ENCODE assay signal across 26 mouse cellular contexts in the genomic region with DNA sequence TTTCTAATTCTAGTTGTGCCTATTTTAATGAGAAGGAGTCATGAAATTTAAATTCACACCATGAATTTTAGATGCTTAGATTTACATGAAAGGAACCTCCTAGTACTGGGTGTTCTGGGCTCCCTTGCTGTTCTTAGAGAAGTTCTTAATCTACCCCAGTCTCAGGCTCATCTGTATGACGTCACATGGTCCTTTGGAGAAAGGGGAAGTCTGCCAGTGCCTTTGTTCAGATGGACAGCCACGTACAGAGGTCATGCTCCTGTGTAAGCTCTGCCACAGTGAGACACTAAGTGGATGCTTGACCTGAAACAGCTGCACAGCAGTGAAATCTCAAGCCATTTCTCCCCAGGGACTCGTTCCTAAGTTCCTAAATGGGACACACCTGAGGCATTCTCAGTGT. TPM values are rescaled to one million over a fixed set of nuclear protein-coding genes. Genes with fewer than 3 reads are reported as not detected.
DNase-seq lines count a peak whose midpoint lies in the region; ATAC-seq lines count a peak whose summit lies in the region.
"Had no signal": no experiment of that assay in that cellular context is flagged by ENCODE, and none has a peak within 500 bp of the region (broad histone marks: within the 10 kb centered on the region; RNA-seq: fewer than 3 reads in every experiment).

No protein-coding gene starts in this region.

- ATAC-seq in granulocyte monocyte progenitor cell, adult 5-6 weeks (replicated peaks; ENCODE audit: poor library complexity, severe bottlenecking) = peak; percentile 93
- no peak for ATAC-seq in kidney, embryonic 15.5 days (replicated peaks; ENCODE audit: low FRiP score)
- ATAC-seq: intestine, embryonic 16.5 days had no signal

- WGBS in kidney, embryonic 15.5 days = 71% methylated on average over 3 of the region's 3 CpGs

- H3K4me2 ChIP-seq in kidney, embryonic 15.5 days = no peak overlapping the region
- H3K4me2 ChIP-seq: forebrain, embryonic 12.5 days; heart, embryonic 13.5 days; hindbrain, embryonic 15.5 days; liver, embryonic 11.5 days had no signal

- H3K9ac ChIP-seq in kidney, embryonic 15.5 days = no peak overlapping the region
- H3K9ac ChIP-seq: forebrain, embryonic 12.5 days; heart, embryonic 13.5 days; hindbrain, embryonic 15.5 days had no signal

- H3K27me3 ChIP-seq in kidney, embryonic 15.5 days = no peaks in the 10 kb centered on the region
- H3K27me3 ChIP-seq: forebrain, embryonic 12.5 days; heart, embryonic 13.5 days; hindbrain, embryonic 15.5 days had no signal

- H3K9me3 ChIP-seq in kidney, embryonic 15.5 days (replicated peaks) = no peaks in the 10 kb centered on the region
- H3K9me3 ChIP-seq: forebrain, embryonic 12.5 days; heart, embryonic 13.5 days; hindbrain, embryonic 15.5 days; limb, embryonic 10.5 days had no signal

- no peak overlapping the region for H3K27ac ChIP-seq in kidney, embryonic 15.5 days
- H3K27ac ChIP-seq: forebrain, embryonic 12.5 days; gastrocnemius, adult 2 months; heart, embryonic 13.5 days; hindbrain, embryonic 15.5 days; limb, embryonic 10.5 days had no signal

- peaks cover 87% of the 10 kb centered on the region for H3K36me3 ChIP-seq in kidney, embryonic 15.5 days

- H3K4me3 ChIP-seq in kidney, embryonic 15.5 days (replicated peaks) = no peak overlapping the region
- H3K4me3 ChIP-seq: forebrain, embryonic 12.5 days; gastrocnemius, adult 2 months; heart, embryonic 13.5 days; hindbrain, embryonic 15.5 days; limb, embryonic 10.5 days had no signal

- no peaks in the 10 kb centered on the region for H3K4me1 ChIP-seq in kidney, embryonic 15.5 days
- H3K4me1 ChIP-seq: forebrain, embryonic 12.5 days; hindbrain, embryonic 15.5 days; limb, embryonic 10.5 days had no signal

- DNase-seq in embryo, embryonic 10.5 days (ENCODE audit: low spot score) = peak; percentile 7
- no peak for DNase-seq in embryo, embryonic 9.5 days (ENCODE audit: extremely low spot score)
- peak; percentile 26 for DNase-seq in lung, postnatal 25 days (ENCODE audit: low spot score)
- no peak for DNase-seq in lung, postnatal 14 days
- no peak for DNase-seq in spleen, postnatal 10 days (ENCODE audit: low spot score in 2 of 2)
- no peak for DNase-seq in left cerebral cortex, adult 8-10 months (ENCODE audit: low spot score in 2 of 2)
- DNase-seq: adrenal gland, adult 8-10 months; cerebellum, postnatal 10 days; gastrocnemius, adult 2 months; lung, adult 2 months; retina, postnatal 1 day; thymus, postnatal 25 days had no signal

RNA-seq across cellular contexts. Expression of gene Gm21958, which starts 4.8 kb away (rescaled TPM):
- not detected in 2 replicates for total RNA-seq in granulocyte monocyte progenitor cell, adult 5-6 weeks (2014; fragmentation: Nextera tagmentation)
- total RNA-seq in granulocyte monocyte progenitor cell, adult 5-6 weeks (2017) = not detected in 2 replicates
- polyA plus RNA-seq in kidney, embryonic 15.5 days (2015; fragmentation: Nextera tagmentation; extraction: Ambion mirVana) = 1.5 TPM in 1 of 2 replicates, not detected in the other
- total RNA-seq in left cerebral cortex, adult 8-10 months (2022) = not detected
- total RNA-seq: adrenal gland, adult 8-10 months; gastrocnemius, adult 2 months; heart, adult 18-20 months; heart, postnatal 25 days; midbrain, postnatal 0 days had no signal
- polyA plus RNA-seq: brain, embryonic 14.5 days; intestine, embryonic 16.5 days; large intestine, adult 2 months; liver, embryonic 11.5 days; lung, adult 2 months; midbrain, postnatal 0 days; testis, adult 2 months had no signal

RNA-seq across cellular contexts. Expression of gene Exosc8, which starts 16.2 kb away (rescaled TPM):
- total RNA-seq in granulocyte monocyte progenitor cell, adult 5-6 weeks (2014; fragmentation: Nextera tagmentation) = 145 and 200 TPM in 2 replicates
- 243 and 250 TPM in 2 replicates for total RNA-seq in granulocyte monocyte progenitor cell, adult 5-6 weeks (2017)
- polyA plus RNA-seq in kidney, embryonic 15.5 days (2015; fragmentation: Nextera tagmentation; extraction: Ambion mirVana) = 142 and 144 TPM in 2 replicates
- 10 to 100 TPM; 31.9 to 36.9 (median 34.7) TPM for total RNA-seq in left cerebral cortex, adult 8-10 months (2022)

RNA-seq across cellular contexts. Expression of gene Alg5, which starts 16.4 kb away (rescaled TPM):
- 40.5 and 46.2 TPM in 2 replicates for total RNA-seq in granulocyte monocyte progenitor cell, adult 5-6 weeks (2014; fragmentation: Nextera tagmentation)
- 47.9 and 49.5 TPM in 2 replicates for total RNA-seq in granulocyte monocyte progenitor cell, adult 5-6 weeks (2017)
- 59.6 and 59.7 TPM in 2 replicates for polyA plus RNA-seq in kidney, embryonic 15.5 days (2015; fragmentation: Nextera tagmentation; extraction: Ambion mirVana)
- 10 to 100 TPM; 13.7 to 23.2 (median 20.4) TPM for total RNA-seq in left cerebral cortex, adult 8-10 months (2022)

RNA-seq across cellular contexts. Expression of gene Supt20, which starts 26.3 kb away (rescaled TPM):
- 95.9 and 96.3 TPM in 2 replicates for total RNA-seq in granulocyte monocyte progenitor cell, adult 5-6 weeks (2014; fragmentation: Nextera tagmentation)
- total RNA-seq in granulocyte monocyte progenitor cell, adult 5-6 weeks (2017) = 52.4 and 56.0 TPM in 2 replicates
- 109 and 115 TPM in 2 replicates for polyA plus RNA-seq in kidney, embryonic 15.5 days (2015; fragmentation: Nextera tagmentation; extraction: Ambion mirVana)
- total RNA-seq in left cerebral cortex, adult 8-10 months (2022) = 10 to 100 TPM; 38.4 to 46.3 (median 41.1) TPM

RNA-seq across cellular contexts. Expression of gene Smad9, which starts 36.4 kb away (rescaled TPM):
- total RNA-seq in granulocyte monocyte progenitor cell, adult 5-6 weeks (2014; fragmentation: Nextera tagmentation) = not detected in 2 replicates
- not detected in 2 replicates for total RNA-seq in granulocyte monocyte progenitor cell, adult 5-6 weeks (2017)
- 1.4 and 1.5 TPM in 2 replicates for polyA plus RNA-seq in kidney, embryonic 15.5 days (2015; fragmentation: Nextera tagmentation; extraction: Ambion mirVana)
- 10 to 100 TPM; 11.0 to 12.5 (median 11.6) TPM for total RNA-seq in left cerebral cortex, adult 8-10 months (2022)

Comparison
In these comparisons a context has a peak if more than half of its experiments do, and no peak if none do; other contexts are left out.
1. DNase-seq: peak in embryo, embryonic 10.5 days (single experiment) and lung, postnatal 25 days (single experiment); none in embryo, embryonic 9.5 days (single experiment), lung, postnatal 14 days (single experiment), spleen, postnatal 10 days (0 of 2) and left cerebral cortex, adult 8-10 months (0 of 2).